Mouse (Mus musculus) forebrain, embryonic 11.5 days (tissue): ENCODE results near the gene Smug1. TPM values are rescaled to one million over a fixed set of nuclear protein-coding genes. Genes with fewer than 3 reads are reported as not detected.

ENCODE experiments used
- ATAC-seq: fragments of 200-750 bp; cut with Nextera tagmentation; replicated peaks from 2 replicates; pipeline ENCODE4 v1.8.0; 2017; ENCODE audit warnings: moderate TSS enrichment; ENCODE audit not compliant: low FRiP score
- DNase-seq: peaks from one replicate; pipeline ENCODE4 v3.0.0-alpha.2; 2017; ENCODE audit warnings: low spot score
- H3K27ac ChIP-seq: fragments of 300-500 bp; sonication (generic); 2 replicates; pipeline ENCODE4 v1.5.1; 2014; ENCODE audit warnings: low read depth, low read length
- H3K27me3 ChIP-seq: fragments of 300-500 bp; sonication (generic); 2 replicates; pipeline ENCODE4 v1.6.1; 2014; ENCODE audit warnings: mild to moderate bottlenecking, low read length, mixed read lengths; ENCODE audit not compliant: control insufficient read depth, insufficient read depth
- H3K36me3 ChIP-seq: fragments of 300-500 bp; sonication (generic); 2 replicates; pipeline ENCODE4 v1.6.1; 2014; ENCODE audit warnings: mild to moderate bottlenecking, low read length, moderate library complexity, mixed read lengths; ENCODE audit not compliant: control insufficient read depth, insufficient read depth
- H3K4me1 ChIP-seq: fragments of 300-500 bp; sonication (generic); replicated peaks from 2 replicates; pipeline ENCODE4 v1.6.1; 2014; ENCODE audit warnings: low read length, mixed read lengths; ENCODE audit not compliant: control insufficient read depth, insufficient read depth
- H3K4me2 ChIP-seq: fragments of 300-500 bp; sonication (generic); 2 replicates; pipeline ENCODE4 v1.6.1; 2014; ENCODE audit warnings: low read depth, mild to moderate bottlenecking, low read length, moderate library complexity, mixed read lengths; ENCODE audit not compliant: severe bottlenecking
- H3K4me3 ChIP-seq: fragments of 300-500 bp; sonication (generic); 2 replicates; pipeline ENCODE4 v1.5.1; 2014; ENCODE audit warnings: low read depth, low read length
- H3K9ac ChIP-seq: fragments of 300-500 bp; sonication (generic); 2 replicates; pipeline ENCODE4 v1.6.1; 2014; ENCODE audit warnings: low read length
- H3K9me3 ChIP-seq: fragments of 300-500 bp; sonication (generic); 2 replicates; pipeline ENCODE4 v1.6.1; 2016; ENCODE audit warnings: low read length, mixed read lengths; ENCODE audit not compliant: control insufficient read depth
- WGBS: fragments of 180-500 bp; shearing (Covaris S2); extraction: QIAGEN DNeasy Blood & Tissue Kit; methylation state at CpG from one replicate; pipeline ENCODE4 v1.1.7; 2014; 5-methylcytosine and 5-hydroxymethylcytosine counted together
- polyA plus RNA-seq: library from polyadenylated mRNA; unstranded; fragments of >200 nt; fragmentation: Nextera tagmentation; extraction: Ambion mirVana; gene quantifications from 2 replicates; pipeline ENCODE4 v1.2.1, GENCODE M21; 2014

The Smug1 gene
- polyA plus RNA-seq, 1 experiment from 2014 or later, result 20.5 TPM

- H3K36me3 ChIP-seq, result no peaks in the 10 kb centered on the region
- H3K9me3 ChIP-seq, result no peaks in the 10 kb centered on the region
- no peak overlapping the region for H3K4me3 ChIP-seq
- no peak overlapping the region for H3K4me2 ChIP-seq
- peaks cover 4% of the 10 kb centered on the region; the same call in 1 of the 2 replicates for H3K27me3 ChIP-seq
- DNase-seq (no peak), ATAC-seq (no peak)
- no peaks in the 10 kb centered on the region for H3K4me1 ChIP-seq
- no peak overlapping the region for H3K9ac ChIP-seq
- H3K27ac ChIP-seq, result no peak overlapping the region
- WGBS, result 41% methylated on average over 7 of the region's 7 CpGs
These were observed 10.0 kb downstream of the Smug1 start for GRCm38 (mm10) chr15:103156890-103157289.

- WGBS, result 16% methylated on average over 32 of the region's 32 CpGs
- ATAC-seq (peak; percentile 27; the same call in 1 of the 2 replicates), DNase-seq (no peak)
- Histone ChIP-seq H3K9ac (no peak overlapping the region; the same call in 1 of the 2 replicates), H3K9me3 (no peaks in the 10 kb centered on the region), H3K4me3 (no peak overlapping the region), H3K4me2 (0 out of 2 replicates have a peak overlapping the region, but pooled peaks have one; percentile 5), H3K36me3 (no peaks in the 10 kb centered on the region), H3K27ac (0 out of 2 replicates have a peak overlapping the region, but pooled peaks have one; percentile 12), H3K27me3 (peaks cover 4% of the 10 kb centered on the region; the same call in 1 of the 2 replicates), H3K4me1 (no peaks in the 10 kb centered on the region)
These were observed 11.2 kb downstream of the Smug1 start for GRCm38 (mm10) chr15:103155366-103156321.

GRCm38 (mm10) chr15:103152890-103153610 is 13.8 kb downstream of the Smug1 start:
- no peaks in the 10 kb centered on the region for H3K4me1 ChIP-seq
- H3K27me3 ChIP-seq, result peaks cover 5% of the 10 kb centered on the region; the same call in 1 of the 2 replicates
- H3K36me3 ChIP-seq, result no peaks in the 10 kb centered on the region
- ATAC-seq, result no peak
- H3K4me3 ChIP-seq, result no peak overlapping the region
- no peak overlapping the region for H3K27ac ChIP-seq
- 88% methylated on average over 4 of the region's 4 CpGs for WGBS
- no peak for DNase-seq
- no peak overlapping the region for H3K4me2 ChIP-seq
- no peak overlapping the region for H3K9ac ChIP-seq
- H3K9me3 ChIP-seq, result no peaks in the 10 kb centered on the region

GRCm38 (mm10) chr15:103152371-103152770 is 14.5 kb downstream of the Smug1 start:
- 84% methylated on average over 3 of the region's 3 CpGs for WGBS
- ATAC-seq, result no peak
- Histone ChIP-seq H3K4me2 (no peak overlapping the region), H3K9ac (no peak overlapping the region), H3K27ac (no peak overlapping the region), H3K9me3 (no peaks in the 10 kb centered on the region), H3K27me3 (peaks cover 12% of the 10 kb centered on the region), H3K36me3 (no peaks in the 10 kb centered on the region), H3K4me1 (peaks cover 2% of the 10 kb centered on the region; the same call in 1 of the 2 replicates), H3K4me3 (no peak overlapping the region)
- no peak for DNase-seq

GRCm38 (mm10) chr15:103147779-103148178 is 19.1 kb downstream of the Smug1 start:
- ATAC-seq (no peak), DNase-seq (no peak)
- Histone ChIP-seq H3K4me2 (no peak overlapping the region), H3K4me3 (no peak overlapping the region), H3K27ac (no peak overlapping the region), H3K4me1 (peaks cover 5% of the 10 kb centered on the region; the same call in 1 of the 2 replicates), H3K9me3 (no peaks in the 10 kb centered on the region), H3K36me3 (no peaks in the 10 kb centered on the region), H3K27me3 (peaks cover 25% of the 10 kb centered on the region), H3K9ac (no peak overlapping the region)
- 47% methylated on average over 9 of the region's 9 CpGs for WGBS

GRCm38 (mm10) chr15:103147422-103147690 is 19.5 kb downstream of the Smug1 start:
- H3K27ac ChIP-seq, result no peak overlapping the region
- H3K36me3 ChIP-seq, result no peaks in the 10 kb centered on the region
- H3K9ac ChIP-seq, result peak overlapping the region; percentile 71; the same call in 1 of the 2 replicates
- WGBS, result 12% methylated on average over 3 of the region's 3 CpGs
- H3K27me3 ChIP-seq, result peaks cover 25% of the 10 kb centered on the region
- H3K9me3 ChIP-seq, result no peaks in the 10 kb centered on the region
- no peak for DNase-seq
- ATAC-seq, result 0 out of 2 replicates have a peak, but pooled peaks have one; percentile 10
- peaks cover 5% of the 10 kb centered on the region; the same call in 1 of the 2 replicates for H3K4me1 ChIP-seq
- H3K4me2 ChIP-seq, result peak overlapping the region; percentile 90; the same call in 1 of the 2 replicates
- peak overlapping the region; percentile 40; the same call in 1 of the 2 replicates for H3K4me3 ChIP-seq

- ATAC-seq, result peak; percentile 69
- Histone ChIP-seq H3K4me1 (peaks cover 5% of the 10 kb centered on the region; the same call in 1 of the 2 replicates), H3K36me3 (no peaks in the 10 kb centered on the region), H3K27me3 (peaks cover 25% of the 10 kb centered on the region), H3K9ac (peak overlapping the region; percentile 71), H3K9me3 (no peaks in the 10 kb centered on the region), H3K27ac (no peak overlapping the region), H3K4me2 (peak overlapping the region; percentile 90), H3K4me3 (peak overlapping the region; percentile 40)
- WGBS, result under 1% methylated on average over 57 of the region's 57 CpGs
- peak; percentile 72 for DNase-seq
These were observed 20.1 kb downstream of the Smug1 start for GRCm38 (mm10) chr15:103146627-103147421.
